Mouse (Mus musculus) thymus, postnatal 25 days (tissue): ENCODE data around the gene Lrrc8b.

Source experiments
- DNase-seq: peaks from one replicate; pipeline ENCODE4 v3.0.0; 2022

The Lrrc8b gene

GRCm38 (mm10) chr5:105519976-105520300 is 104.4 kb downstream of the Lrrc8b start:
- no peak for DNase-seq

- DNase-seq = peak; percentile 12
Measured at GRCm38 (mm10) chr5:105520442-105520965, 104.9 kb downstream of the Lrrc8b start.

- no peak for DNase-seq
Measured at GRCm38 (mm10) chr5:105523452-105523851, 107.9 kb downstream of the Lrrc8b start.

- no peak for DNase-seq
Measured at GRCm38 (mm10) chr5:105525004-105525403, 109.4 kb downstream of the Lrrc8b start.

GRCm38 (mm10) chr5:105526107-105526645 is 110.6 kb downstream of the Lrrc8b start:
- no peak for DNase-seq

GRCm38 (mm10) chr5:105526766-105527165 is 111.2 kb downstream of the Lrrc8b start:
- DNase-seq = no peak

GRCm38 (mm10) chr5:105527477-105528331 is 112.1 kb downstream of the Lrrc8b start:
- DNase-seq = no peak

GRCm38 (mm10) chr5:105530576-105530975 is 115.0 kb downstream of the Lrrc8b start:
- DNase-seq = no peak

GRCm38 (mm10) chr5:105535186-105535585 is 119.6 kb downstream of the Lrrc8b start:
- DNase-seq = no peak

- DNase-seq = no peak
Measured at GRCm38 (mm10) chr5:105536172-105536571, 120.6 kb downstream of the Lrrc8b start.

GRCm38 (mm10) chr5:105537101-105537723 is 121.6 kb downstream of the Lrrc8b start:
- no peak for DNase-seq
